Mouse (Mus musculus): ENCODE results near the gene Ryr1.

Gene Ryr1

GRCm38 (mm10) chr7:29039985-29040661 is 84.9 kb downstream of the Ryr1 start:
- in situ Hi-C loops (cut with MboI, MseI) = loop anchor here (10.0 kb wide), 1 partner anchor 55 kb away; the partner anchor contains the start of genes Eif3k (in 2 of the 2) and Map4k1 (in 2 of the 2)

- in situ Hi-C loops (cut with MboI, MseI) = loop anchor here (10.0 kb wide), 1 partner anchor 55 kb away; the partner anchor contains the start of genes Eif3k (in 2 of the 2) and Map4k1 (in 2 of the 2)
Observed at GRCm38 (mm10) chr7:29039604-29039984, 85.4 kb downstream of the Ryr1 start.

- in situ Hi-C loops (cut with MboI, MseI) = loop anchor here (10.0 kb wide), 1 partner anchor 52 kb away; the partner anchor contains the start of genes Eif3k (in 2 of the 2) and Map4k1 (in 2 of the 2)
Observed at GRCm38 (mm10) chr7:29037261-29037660, 87.7 kb downstream of the Ryr1 start.

- in situ Hi-C loops (cut with MboI, MseI) = loop anchor here (10.0 kb wide), 1 partner anchor 48 kb away; the partner anchor contains the start of genes Eif3k (in 2 of the 2) and Map4k1 (in 2 of the 2)
Observed at GRCm38 (mm10) chr7:29032685-29033084, 92.3 kb downstream of the Ryr1 start.

DNA sequence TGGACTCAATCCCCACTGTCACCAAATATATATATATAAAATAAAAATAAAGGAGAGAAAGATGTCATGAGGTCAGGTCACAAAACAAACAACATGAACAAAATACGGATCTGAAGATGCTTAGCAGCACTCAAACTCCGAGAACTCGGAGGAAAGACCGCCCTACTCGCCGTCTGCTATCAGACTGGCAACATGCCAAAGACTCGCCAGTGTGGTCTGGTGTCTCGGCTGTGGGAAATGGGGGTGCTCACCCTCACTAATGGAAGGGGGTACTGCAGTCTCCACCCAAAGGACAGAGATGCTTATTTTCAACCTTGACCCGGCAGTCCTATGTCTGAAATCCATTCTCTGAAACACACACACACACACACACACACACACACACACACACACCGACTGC is 93.3 kb downstream of the Ryr1 start:
- in situ Hi-C loops (cut with MboI, MseI) = loop anchor here (10.0 kb wide), 1 partner anchor 47 kb away; the partner anchor contains the start of genes Eif3k (in 2 of the 2) and Map4k1 (in 2 of the 2)

DNA sequence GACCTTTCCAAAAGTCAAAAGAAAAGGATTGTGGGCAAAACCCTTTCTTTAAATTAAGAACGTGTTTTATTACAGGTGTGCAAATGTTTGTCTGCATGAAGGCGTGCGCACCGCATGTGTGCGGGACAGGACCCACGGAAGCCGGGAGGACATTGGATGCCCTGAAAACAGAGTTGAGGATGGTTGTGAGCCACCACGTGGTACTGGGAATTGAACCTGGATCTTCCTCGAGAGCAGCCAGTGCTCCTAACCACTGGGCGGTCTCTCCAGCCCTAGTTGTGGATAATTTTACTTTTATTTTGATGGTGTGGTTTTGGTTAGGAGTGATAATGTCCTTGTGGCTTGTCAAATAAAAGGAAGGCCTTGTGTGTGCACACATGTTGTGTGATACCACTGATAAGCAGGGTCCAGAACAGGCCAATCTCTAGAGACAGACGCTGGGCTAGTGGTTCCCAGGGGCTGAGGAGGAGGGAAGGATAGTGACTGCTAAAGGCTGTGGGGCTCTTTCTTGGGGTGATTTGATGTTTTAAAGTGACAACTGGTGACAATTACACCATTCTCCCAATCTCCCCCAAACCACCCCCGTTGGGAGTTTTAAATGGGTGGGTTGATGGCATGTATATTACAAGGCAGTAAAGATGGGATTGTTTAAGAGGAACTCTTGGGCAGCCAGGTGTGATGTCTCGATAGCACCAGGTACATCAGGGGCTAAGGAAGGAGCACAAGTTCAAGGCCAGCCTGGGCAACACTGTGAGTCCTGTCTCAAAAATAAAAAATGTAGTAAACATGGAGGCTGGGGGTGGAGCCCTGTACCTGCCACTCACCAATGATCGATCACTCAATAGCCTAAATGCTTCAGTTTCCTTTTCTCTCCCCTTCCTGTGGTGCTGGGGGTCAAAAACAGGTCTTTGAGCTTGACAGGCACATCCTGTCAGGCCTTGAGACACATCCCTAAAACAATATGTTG is 95.0 kb downstream of the Ryr1 start:
- in situ Hi-C loops (cut with MboI, MseI) = loop anchor here (10.0 kb wide), 2 partner anchors 45 to 1705 kb away; partner anchors contain the start of genes Eif3k (in 2 of the 2) and Map4k1 (in 2 of the 2)

DNA sequence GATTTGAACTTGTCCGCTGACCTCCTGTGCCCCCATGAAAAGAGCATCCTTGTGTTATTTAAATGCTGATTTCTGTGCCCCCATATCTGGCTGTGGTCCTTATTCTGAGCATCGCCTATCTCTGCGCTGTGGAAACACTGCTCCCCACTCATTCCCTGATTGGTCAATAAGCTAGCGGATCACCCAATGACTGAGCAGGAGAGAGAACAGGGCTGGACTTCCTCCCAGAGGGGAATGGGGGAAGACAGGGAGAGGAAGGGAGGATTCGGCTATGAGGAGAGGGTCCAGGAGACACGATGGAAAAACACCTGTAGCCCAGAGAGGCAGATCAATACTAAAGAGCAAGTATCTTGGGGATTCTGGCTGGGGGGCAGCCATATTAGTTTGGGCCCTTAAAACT is 96.2 kb downstream of the Ryr1 start:
- in situ Hi-C loops (cut with MboI, MseI) = loop anchor here in 1 of 2 experiments (10.0 kb wide), 1 partner anchor 1704 kb away; no protein-coding TSS in a partner anchor

DNA sequence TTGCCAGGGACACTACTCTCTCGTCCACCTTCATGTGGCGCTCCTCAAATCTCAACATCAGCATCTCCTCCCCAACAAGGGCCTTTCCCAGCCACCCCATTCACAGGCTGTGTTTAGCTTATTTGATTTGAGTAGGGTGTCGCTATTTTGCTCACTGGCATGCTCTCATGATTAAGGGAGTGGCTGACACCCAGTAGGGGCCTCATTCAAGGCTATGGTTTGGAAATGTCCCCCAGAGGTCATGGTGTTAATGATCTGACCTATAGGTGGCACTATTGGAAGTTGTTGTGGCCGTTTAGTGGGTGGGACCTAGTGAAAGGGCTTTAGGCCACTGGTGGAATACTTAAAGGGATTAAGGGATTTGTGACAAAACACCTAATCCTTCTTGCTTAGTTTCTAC is 98.2 kb downstream of the Ryr1 start:
- in situ Hi-C loops (cut with MboI, MseI) = loop anchor here in 1 of 2 experiments (10.0 kb wide), 1 partner anchor 1702 kb away; no protein-coding TSS in a partner anchor

- in situ Hi-C loops (cut with MboI, MseI) = loop anchor here in 1 of 2 experiments (10.0 kb wide), 1 partner anchor 1701 kb away; no protein-coding TSS in a partner anchor
Observed at GRCm38 (mm10) chr7:29026195-29026594, 98.8 kb downstream of the Ryr1 start.

- in situ Hi-C loops (cut with MboI, MseI) = loop anchor here in 1 of 2 experiments (10.0 kb wide), 1 partner anchor 1701 kb away; no protein-coding TSS in a partner anchor
Observed at GRCm38 (mm10) chr7:29025566-29025965, 99.4 kb downstream of the Ryr1 start.

- in situ Hi-C loops (cut with MboI, MseI) = loop anchor here in 1 of 2 experiments (10.0 kb wide), 1 partner anchor 1699 kb away; no protein-coding TSS in a partner anchor
Observed at GRCm38 (mm10) chr7:29023514-29023913, 101.5 kb downstream of the Ryr1 start.

- in situ Hi-C loops (cut with MboI, MseI) = loop anchor here in 1 of 2 experiments (10.0 kb wide), 1 partner anchor 1698 kb away; no protein-coding TSS in a partner anchor
Observed at GRCm38 (mm10) chr7:29022479-29022878, 102.5 kb downstream of the Ryr1 start.

GRCm38 (mm10) chr7:29019447-29020220 is 105.3 kb downstream of the Ryr1 start:
- in situ Hi-C loops (cut with MboI, MseI) = loop anchor here in 1 of 2 experiments (10.0 kb wide), 1 partner anchor 1695 kb away; no protein-coding TSS in a partner anchor

DNA sequence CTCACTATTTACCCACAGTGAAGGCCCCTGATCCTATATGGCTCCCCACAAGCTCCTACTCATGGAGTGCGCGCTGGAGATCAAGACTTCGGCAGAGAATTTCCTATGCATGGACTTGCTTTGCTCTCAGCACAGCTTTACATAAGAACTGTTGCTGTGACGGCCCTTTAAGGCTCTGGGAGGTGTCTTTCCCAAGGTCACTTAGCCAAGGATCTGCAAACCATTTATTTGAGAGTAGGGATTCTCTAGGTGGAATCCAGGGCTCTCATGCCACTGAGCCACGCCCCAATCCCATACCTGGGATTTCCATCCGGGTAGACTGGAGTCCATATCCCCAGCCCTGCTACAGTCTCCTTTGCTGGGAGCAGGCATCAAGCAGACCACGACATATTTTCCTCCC is 107.8 kb downstream of the Ryr1 start:
- in situ Hi-C loops (cut with MboI, MseI) = no loop called here

DNA sequence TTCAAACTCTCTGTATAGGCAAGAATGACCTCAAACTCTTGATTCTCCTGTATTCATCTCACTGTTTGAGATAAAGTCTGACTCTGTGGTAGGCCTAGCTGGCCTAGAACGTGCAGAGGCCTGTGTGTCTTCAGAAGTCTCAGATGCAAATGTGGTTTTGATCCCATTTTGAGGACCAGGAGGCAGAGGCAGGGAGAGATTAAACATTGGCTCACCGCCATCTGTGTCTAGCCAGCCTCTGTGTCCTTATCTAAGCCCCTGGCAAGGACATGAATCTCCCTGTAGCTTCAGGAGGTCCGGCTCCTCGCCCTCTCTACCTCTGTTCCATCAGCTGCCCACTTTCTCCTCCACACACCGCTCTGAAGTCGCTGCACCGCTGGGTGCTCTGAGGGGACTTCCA is 108.5 kb downstream of the Ryr1 start:
- in situ Hi-C loops (cut with MboI, MseI) = no loop called here

DNA sequence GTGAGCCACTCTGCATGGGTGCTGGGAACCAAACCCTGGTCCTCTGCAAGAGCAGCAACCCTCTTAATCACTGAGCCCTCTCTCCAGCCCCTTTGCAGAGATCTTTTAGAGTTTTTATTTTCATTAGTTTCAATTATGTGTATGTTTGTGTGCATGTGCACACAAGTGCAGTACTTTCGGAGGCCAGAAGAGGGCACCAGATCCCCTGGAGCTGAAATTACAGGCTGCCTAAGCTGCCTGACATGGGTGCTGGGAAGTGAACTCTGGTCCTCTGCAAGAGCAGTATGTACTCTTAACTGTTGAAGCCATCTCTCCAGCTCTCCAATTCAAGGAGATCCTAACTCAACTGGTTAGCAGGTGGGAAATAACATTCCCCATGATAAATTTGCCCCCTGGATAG is 110.0 kb downstream of the Ryr1 start:
- in situ Hi-C loops (cut with MboI, MseI) = no loop called here

DNA sequence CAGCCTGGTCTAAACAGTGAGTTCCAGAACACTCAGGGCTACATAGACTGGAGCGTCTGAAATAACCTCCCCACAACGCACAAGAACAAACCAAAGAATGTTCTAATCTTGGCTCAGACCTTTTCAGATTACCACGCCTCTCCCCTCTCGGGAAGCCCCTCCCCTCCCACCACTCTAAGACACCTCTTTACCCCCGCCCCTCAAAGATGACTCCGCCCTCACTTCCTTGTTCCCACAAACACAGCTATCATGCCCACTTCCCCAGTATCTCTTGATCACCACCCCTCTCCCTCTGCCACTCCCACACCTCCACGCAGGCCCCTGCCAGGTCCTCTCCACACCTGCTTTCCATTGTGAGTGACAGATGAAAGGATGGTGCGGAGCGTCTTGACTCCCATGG is 116.3 kb downstream of the Ryr1 start:
- in situ Hi-C loops (cut with MboI, MseI) = no loop called here

- in situ Hi-C loops (cut with MboI, MseI) = no loop called here
Observed at GRCm38 (mm10) chr7:29008171-29008570, 116.8 kb downstream of the Ryr1 start.

GRCm38 (mm10) chr7:29007224-29008101 is 117.5 kb downstream of the Ryr1 start:
- in situ Hi-C loops (cut with MboI, MseI) = no loop called here

All from T-helper 17 cell (primary cell).